Mouse (Mus musculus) stomach, postnatal 0 days (tissue): ENCODE data around the gene Slc5a9. TPM values are rescaled to one million over a fixed set of nuclear protein-coding genes. Genes with fewer than 3 reads are reported as not detected.

Source experiments
- ATAC-seq: fragments of 200-750 bp; cut with Nextera tagmentation; 2 replicates; pipeline ENCODE4 v1.8.0; 2017; ENCODE audit not compliant: low FRiP score, low TSS enrichment
- DNase-seq: peaks from one replicate; pipeline ENCODE4 v3.0.0-alpha.2; 2016; ENCODE audit warnings: low spot score
- H3K27ac ChIP-seq: fragments of 300-500 bp; sonication (generic); replicated peaks from 2 replicates; pipeline ENCODE4 v1.5.1; 2014; ENCODE audit warnings: mild to moderate bottlenecking, control low read depth
- H3K27me3 ChIP-seq: fragments of 300-500 bp; sonication (generic); 2 replicates; pipeline ENCODE4 v1.6.1; 2014; ENCODE audit warnings: low read length; ENCODE audit not compliant: control insufficient read depth, insufficient read depth
- H3K36me3 ChIP-seq: fragments of 300-500 bp; sonication (generic); 2 replicates; pipeline ENCODE4 v1.6.1; 2014; ENCODE audit warnings: low read length, mixed read lengths; ENCODE audit not compliant: control insufficient read depth, insufficient read depth
- H3K4me1 ChIP-seq: fragments of 300-500 bp; sonication (generic); replicated peaks from 2 replicates; pipeline ENCODE4 v1.6.1; 2014; ENCODE audit warnings: antibody characterized with exemption; ENCODE audit not compliant: control insufficient read depth, insufficient read depth
- H3K4me2 ChIP-seq: fragments of 300-500 bp; sonication (generic); replicated peaks from 2 replicates; pipeline ENCODE4 v1.6.1; 2014; ENCODE audit warnings: low read depth, mild to moderate bottlenecking, control low read depth, moderate library complexity
- H3K4me3 ChIP-seq: fragments of 300-500 bp; sonication (generic); 2 replicates; pipeline ENCODE4 v1.5.1; 2014; ENCODE audit warnings: low read depth, low read length, control low read depth
- H3K9ac ChIP-seq: fragments of 300-500 bp; sonication (generic); 2 replicates; pipeline ENCODE4 v1.6.1; 2014; ENCODE audit warnings: mild to moderate bottlenecking, low read length, control low read depth, mixed read lengths
- H3K9me3 ChIP-seq: fragments of 300-500 bp; sonication (generic); 2 replicates; pipeline ENCODE4 v1.6.1; 2016; ENCODE audit warnings: low read length; ENCODE audit not compliant: control insufficient read depth
- CTCF ChIP-seq: IDR thresholded peaks from 2 replicates; pipeline ENCODE4 v1.5.1; 2016; ENCODE audit warnings: antibody characterized with exemption, low read depth, mild to moderate bottlenecking, moderate library complexity
- EP300 ChIP-seq: optimal IDR thresholded peaks from 2 replicates; pipeline ENCODE3; 2016; ENCODE audit warnings: antibody characterized with exemption
- WGBS: fragments of 180-500 bp; shearing (Covaris S2); extraction: QIAGEN DNeasy Blood & Tissue Kit; methylation state at CpG from one replicate; pipeline ENCODE4 v1.1.7; 2014; 5-methylcytosine and 5-hydroxymethylcytosine counted together
- polyA plus RNA-seq: library from polyadenylated mRNA; unstranded; fragments of >200 nt; fragmentation: Nextera tagmentation; extraction: Ambion mirVana; gene quantifications from 2 replicates; pipeline ENCODE4 v1.2.1, GENCODE M21; 2015

Slc5a9 gene
- polyA plus RNA-seq, 1 experiment from 2014 or later, result 12.2 TPM

DNA sequence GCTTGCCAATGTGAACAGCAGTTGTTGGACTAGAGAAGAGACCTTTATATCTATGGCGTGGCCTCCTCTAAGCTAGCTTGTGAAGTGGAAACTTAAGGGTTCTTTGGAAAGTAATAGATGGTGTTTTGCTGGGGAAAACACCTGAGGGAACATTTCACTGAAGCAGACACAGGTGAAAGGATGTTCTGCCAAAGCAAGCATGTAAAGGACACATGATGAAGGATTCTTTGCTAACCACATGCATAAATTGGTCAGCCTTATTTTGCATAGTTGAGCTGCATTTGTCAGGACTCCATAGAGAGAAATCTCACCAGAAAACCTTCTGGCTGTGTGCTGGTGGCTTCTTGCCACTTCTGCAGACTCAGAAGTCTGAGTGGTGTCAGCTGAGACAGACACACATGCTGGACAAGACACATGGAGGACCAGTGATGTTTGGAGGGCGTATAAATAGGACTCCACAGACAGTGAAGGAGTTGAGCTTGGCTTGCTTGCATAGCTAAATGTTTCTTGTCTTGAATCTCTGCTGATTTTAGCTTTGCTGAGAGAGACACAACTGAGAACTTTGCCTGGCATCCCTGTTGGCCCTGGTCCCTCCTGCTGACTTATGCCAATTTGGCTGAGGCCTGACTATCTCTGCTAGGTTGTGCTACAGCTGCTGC lies 34.8 kb downstream of the Slc5a9 start:
- 65% methylated on average over 2 of the region's 2 CpGs for WGBS
- ATAC-seq, result no peak

DNA sequence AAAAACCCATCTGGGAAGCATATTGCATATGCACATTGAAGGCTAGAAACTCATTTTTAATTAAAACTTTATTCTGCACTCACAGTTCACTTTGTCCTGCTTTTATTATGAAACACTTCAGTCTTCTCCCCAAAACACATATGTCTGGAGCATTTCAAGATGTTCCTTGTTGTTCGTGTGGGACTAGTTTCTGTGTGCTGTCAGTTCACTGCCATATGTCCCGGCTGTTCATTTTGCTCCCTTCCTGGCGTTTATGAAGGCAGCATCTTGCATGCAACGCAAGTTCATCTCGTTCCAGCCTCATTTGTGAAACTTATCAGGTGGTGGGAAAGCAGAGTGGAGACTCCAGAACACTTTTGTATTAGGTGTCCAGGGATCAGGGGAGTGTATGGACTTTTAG lies 36.0 kb downstream of the Slc5a9 start:
- Histone ChIP-seq H3K27ac (no peak overlapping the region), H3K9ac (no peak overlapping the region), H3K4me1 (no peaks in the 10 kb centered on the region), H3K4me3 (no peak overlapping the region), H3K27me3 (no peaks in the 10 kb centered on the region), H3K36me3 (no peaks in the 10 kb centered on the region), H3K4me2 (no peak overlapping the region), H3K9me3 (no peaks in the 10 kb centered on the region)
- DNase-seq (no peak), ATAC-seq (no peak)
- 75% methylated on average over 5 of the region's 5 CpGs for WGBS
- no peak for TF ChIP-seq EP300
- TF ChIP-seq CTCF, result no peak

More for the DNA sequence above, 34.8 kb downstream of the Slc5a9 start:
- Histone ChIP-seq H3K4me3 (no peak overlapping the region), H3K27ac (no peak overlapping the region), H3K36me3 (no peaks in the 10 kb centered on the region), H3K4me1 (no peaks in the 10 kb centered on the region), H3K9me3 (no peaks in the 10 kb centered on the region), H3K4me2 (no peak overlapping the region), H3K27me3 (no peaks in the 10 kb centered on the region), H3K9ac (no peak overlapping the region)
- TF ChIP-seq EP300 (no peak), CTCF (no peak)
- no peak for DNase-seq

DNA sequence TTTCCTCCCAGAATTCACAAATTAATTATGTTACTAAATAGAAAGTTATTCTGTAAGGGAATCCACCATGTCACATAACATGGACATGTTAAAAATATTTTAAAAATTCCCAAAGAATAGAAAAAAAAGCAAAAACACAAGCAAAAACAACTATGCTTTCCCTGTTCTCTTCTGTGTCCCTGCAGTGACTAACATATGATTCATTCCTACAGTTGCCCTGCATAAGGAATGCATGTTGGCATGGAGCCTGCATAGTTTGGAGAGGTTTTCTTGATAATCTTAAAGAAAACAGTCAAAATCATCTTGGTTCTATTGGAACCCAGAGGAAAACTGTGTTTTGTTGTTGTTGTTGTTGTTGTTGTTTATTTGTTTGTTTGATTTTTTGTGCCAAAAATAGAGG lies 50.1 kb downstream of the Slc5a9 start:
- TF ChIP-seq CTCF (no peak), EP300 (no peak)
- ATAC-seq (no peak), DNase-seq (no peak)
- no peaks in the 10 kb centered on the region for H3K27me3 ChIP-seq
- no peaks in the 10 kb centered on the region for H3K4me1 ChIP-seq
- no peak overlapping the region for H3K9ac ChIP-seq
- H3K27ac ChIP-seq, result no peak overlapping the region
- no peaks in the 10 kb centered on the region for H3K36me3 ChIP-seq
- H3K4me3 ChIP-seq, result no peak overlapping the region
- no peak overlapping the region for H3K4me2 ChIP-seq
- no peaks in the 10 kb centered on the region for H3K9me3 ChIP-seq

- WGBS, result 94% methylated on average over 6 of the region's 6 CpGs
- no peak overlapping the region for H3K4me3 ChIP-seq
- no peak overlapping the region for H3K4me2 ChIP-seq
- no peak overlapping the region for H3K9ac ChIP-seq
- H3K27ac ChIP-seq, result no peak overlapping the region
- no peaks in the 10 kb centered on the region for H3K27me3 ChIP-seq
- ATAC-seq, result no peak
- DNase-seq, result no peak
- TF ChIP-seq EP300, result no peak
- no peak for TF ChIP-seq CTCF
- no peaks in the 10 kb centered on the region for H3K36me3 ChIP-seq
- H3K9me3 ChIP-seq, result no peaks in the 10 kb centered on the region
- no peaks in the 10 kb centered on the region for H3K4me1 ChIP-seq
Observed at GRCm38 (mm10) chr4:111838882-111839281, 63.8 kb downstream of the Slc5a9 start.

Other genes with a start within 250 kb of the Slc5a9 start
- 15.1 and 16.7 TPM in 2 replicates for gene Spata6, start 182.9 kb downstream of the Slc5a9 start, polyA plus RNA-seq
- gene Skint8, start 16.5 kb upstream of the Slc5a9 start, polyA plus RNA-seq, result 1.2 and 1.6 TPM in 2 replicates
- 0.13 TPM in 1 of 2 replicates, not detected in the other for gene Skint7, start 70.0 kb upstream of the Slc5a9 start, polyA plus RNA-seq
- gene Skint1, start 103.4 kb upstream of the Slc5a9 start, polyA plus RNA-seq, result 0.07 and 0.51 TPM in 2 replicates
- gene Skint4, start 169.1 kb upstream of the Slc5a9 start, polyA plus RNA-seq, result 0.07 TPM in 2 replicates